Mouse (Mus musculus) retina, postnatal 1 day (tissue): ENCODE measurements around the gene Cdadc1.

Experiments
- DNase-seq: peaks from one replicate; pipeline ENCODE4 v3.0.0-alpha.2; 2012

Gene Cdadc1

DNA sequence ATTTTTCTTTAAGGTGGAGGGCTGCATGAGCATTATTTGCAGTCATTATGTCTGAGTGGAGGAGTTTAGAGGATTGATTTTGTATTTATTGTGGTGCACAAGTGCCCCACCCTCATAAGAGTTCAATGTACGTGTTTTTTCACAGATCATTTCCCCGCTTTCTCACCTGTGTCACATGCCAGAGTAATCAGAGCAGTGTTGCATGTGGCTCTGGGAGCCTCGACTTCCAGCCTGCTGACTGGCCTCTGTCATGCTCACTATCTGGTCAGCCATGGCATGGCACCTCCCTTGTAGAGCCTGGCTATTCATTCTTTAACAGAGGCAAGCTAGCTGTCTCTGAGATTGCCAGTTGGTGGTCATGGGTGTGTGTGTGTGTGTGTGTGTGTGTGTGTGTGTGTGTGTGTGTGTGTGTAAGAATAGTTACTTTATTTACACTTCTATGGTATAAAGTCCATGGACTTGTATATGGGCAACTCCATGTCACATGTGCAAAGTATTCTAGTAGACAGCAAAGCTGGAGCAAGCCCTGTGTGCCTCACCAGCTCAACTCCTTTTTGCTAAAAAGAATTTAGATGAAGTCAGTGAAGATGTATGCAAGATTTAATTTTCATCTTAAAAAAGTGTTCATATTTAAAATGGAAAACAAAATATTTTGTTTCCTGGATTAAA, 54.5 kb downstream of the Cdadc1 start:
- no peak for DNase-seq

DNA sequence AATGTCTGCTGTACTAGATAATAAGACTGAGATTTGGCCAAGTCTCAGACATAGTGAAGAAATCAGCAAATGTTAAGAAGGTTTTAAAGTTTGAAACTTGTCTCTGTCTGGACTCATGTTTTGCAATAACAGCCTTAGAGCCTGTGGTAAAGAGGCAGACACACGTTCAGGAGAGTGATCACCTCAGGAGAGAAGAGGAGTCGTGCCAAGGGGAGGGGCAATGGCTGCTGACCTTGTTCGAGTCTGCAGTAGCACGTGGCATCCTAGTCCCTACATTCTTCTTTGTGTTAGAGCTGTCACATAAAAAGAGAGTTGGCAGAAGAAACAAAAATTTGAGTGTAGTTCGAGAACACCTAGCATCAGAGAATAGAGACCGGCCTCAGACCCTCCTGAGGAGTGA, 57.0 kb downstream of the Cdadc1 start:
- no peak for DNase-seq

DNA sequence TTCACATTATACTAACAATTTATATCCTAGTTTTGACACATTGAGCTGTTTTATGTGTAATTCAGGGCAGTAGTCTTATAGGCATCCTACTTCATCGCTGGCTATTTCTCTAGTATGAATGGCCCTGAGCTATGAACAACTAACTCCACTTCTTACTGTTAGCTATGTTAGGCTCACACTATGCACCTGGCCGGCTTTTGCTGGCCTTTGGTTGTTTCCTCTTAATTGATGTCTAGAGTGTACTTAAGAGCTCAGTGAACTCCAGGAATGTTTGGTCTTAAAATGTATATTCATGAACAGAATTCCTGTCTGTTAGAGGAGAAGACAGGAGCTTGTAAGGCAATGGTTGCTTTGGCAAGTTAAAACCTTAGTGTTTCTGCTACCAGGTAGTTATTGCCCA, 57.5 kb downstream of the Cdadc1 start:
- DNase-seq = no peak

DNA sequence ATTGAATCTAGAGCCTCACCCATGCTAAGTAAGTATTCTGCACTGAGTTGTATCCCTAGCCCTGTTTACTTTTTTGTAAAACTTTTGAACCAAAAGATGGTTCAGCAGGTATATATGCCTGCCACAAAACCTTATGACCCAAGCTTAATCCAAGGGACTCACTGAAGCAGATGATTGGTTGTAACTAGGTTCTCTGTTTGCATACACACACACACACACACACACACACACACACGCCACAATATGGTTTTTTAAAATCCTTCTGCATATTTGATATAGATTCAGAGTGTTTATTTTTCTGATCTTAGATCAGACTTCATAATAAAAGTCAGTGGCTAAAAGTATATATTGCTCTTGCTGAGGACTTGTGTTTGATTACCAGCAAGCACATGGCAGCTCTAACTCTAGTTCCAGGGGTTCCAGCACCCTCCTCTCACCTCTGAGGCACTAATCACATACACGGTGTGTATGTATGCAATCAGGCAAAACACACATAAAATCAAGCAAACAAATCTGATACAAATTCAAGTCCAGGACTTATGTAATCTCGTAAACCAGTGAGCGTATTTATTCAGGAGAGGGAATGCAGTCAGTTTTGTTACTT, 59.8 kb downstream of the Cdadc1 start:
- no peak for DNase-seq

DNA sequence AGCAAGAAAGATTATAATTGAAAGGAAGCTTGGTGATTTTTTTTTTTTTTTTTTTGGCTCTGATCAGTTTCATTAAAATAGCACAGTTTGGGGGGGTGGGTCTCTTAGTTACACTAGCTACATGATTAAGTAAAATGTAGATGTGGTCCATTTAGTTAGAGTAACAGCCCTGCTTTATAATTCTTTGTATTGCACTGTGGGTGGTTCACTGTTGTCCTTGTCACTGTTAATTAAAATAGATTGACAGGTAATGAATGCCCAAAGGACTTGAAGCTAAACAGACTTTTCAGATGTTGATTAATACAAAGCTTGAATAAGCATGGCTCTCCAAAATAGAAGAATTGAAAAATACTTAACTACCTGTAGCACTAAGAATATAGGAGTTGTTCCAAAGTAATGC, 63.9 kb downstream of the Cdadc1 start:
- peak; percentile 78 for DNase-seq

DNA sequence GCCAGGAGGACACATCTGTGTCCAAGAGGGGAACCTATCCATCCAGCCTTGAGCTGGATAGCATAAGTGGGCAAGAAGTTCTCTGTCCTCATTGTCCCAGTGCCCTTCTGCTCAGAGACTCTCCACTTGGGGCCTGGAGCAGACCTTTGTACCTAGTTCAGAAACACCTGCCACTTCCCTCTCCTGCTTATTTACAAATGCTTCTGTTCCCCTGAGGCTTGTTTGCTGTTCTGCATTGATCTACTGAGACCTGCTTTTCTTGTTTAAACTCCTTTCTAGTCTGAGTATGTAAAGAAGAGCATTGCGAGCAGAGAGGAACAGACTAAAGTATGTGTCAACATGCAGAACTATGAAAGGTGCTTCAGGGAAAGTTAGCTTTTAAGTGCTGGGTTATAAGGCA, 64.8 kb downstream of the Cdadc1 start:
- DNase-seq = no peak

DNA sequence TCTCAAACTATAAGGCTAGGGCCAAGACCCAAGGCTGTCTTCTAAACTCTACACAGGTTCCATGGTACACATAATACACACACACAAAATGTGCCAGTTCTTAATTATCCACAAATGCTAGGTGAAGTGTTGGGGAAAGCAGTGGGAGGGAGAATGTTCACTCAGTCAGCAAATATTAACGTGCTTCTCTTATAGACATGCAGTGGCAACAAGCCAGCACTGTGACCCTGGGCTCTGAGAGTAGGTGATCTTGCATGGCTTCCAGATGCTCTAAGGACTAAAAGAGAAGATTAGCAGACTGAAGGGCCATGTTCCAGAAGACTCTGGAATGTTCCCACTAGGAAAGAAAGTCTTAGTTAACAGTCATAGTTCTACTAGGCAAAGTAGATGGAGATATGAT, 67.0 kb downstream of the Cdadc1 start:
- no peak for DNase-seq

DNA sequence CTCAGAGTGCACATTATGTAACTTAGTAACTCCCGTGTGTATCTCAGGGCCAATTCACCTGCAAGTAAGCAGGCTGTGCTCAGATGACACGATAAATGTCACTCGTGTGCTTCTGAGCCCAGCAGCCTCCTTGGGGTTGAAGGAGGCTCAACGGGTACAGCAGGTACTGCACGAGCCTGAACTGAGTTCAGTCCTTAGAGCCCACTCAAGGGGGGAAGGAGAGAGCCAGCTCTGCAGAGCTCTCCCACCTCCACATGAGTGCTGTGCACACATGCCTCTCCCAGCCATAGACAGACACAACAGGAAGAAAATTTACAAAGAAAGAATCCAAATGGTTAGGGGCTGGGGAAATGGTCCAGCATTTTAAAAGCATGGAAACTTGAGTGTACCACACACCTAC, 71.9 kb downstream of the Cdadc1 start:
- no peak for DNase-seq

DNA sequence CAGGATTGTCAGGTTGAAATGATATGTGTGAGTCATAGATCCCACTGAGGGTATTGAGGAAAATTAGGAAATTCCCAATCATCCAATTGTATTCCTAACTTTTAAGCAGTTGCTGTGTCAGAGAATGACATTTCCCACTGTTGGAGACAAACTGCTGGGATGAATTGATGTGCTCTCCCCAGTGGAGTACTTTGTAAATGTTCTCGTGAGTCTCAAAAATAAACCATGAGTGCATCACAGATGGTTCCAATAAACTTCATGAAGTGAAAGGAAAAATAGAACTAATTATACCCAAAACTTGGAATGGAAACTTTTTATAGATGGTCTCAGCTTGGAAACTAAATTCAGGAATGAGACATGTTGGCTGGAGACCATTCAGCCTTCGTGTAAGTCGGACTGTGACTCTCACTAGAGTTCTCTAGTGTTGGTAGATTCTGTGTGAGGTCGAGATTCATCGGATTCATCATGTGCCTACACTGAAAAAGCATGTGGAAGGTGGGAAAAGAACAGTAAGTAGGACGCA, 83.8 kb downstream of the Cdadc1 start:
- DNase-seq = no peak
